Mouse (Mus musculus) lung, postnatal 0 days (tissue): Measurements from ENCODE around the gene Srp68.

Experiments
- CTCF ChIP-seq: IDR thresholded peaks from 2 replicates; pipeline ENCODE4 v1.5.1; 2016; ENCODE audit warnings: antibody characterized with exemption, mild to moderate bottlenecking
- EP300 ChIP-seq: IDR thresholded peaks from 2 replicates; pipeline ENCODE4 v1.6.1; 2016; ENCODE audit warnings: antibody characterized with exemption, mild to moderate bottlenecking, control low read depth

GRCm38 (mm10) chr11:116218737-116219400, 55.1 kb downstream of the Srp68 start:
- TF ChIP-seq CTCF = peak; percentile 9; the same call in 1 of the 2 replicates
- TF ChIP-seq EP300 = peak; percentile 77
